Mouse (Mus musculus) olfactory bulb, adult 2 months (tissue): ENCODE measurements at regions not wholly inside any gene's neighbourhood (a gene's known extent, or its start where the extent isn't known, plus 50 kb on each side); places are given as distances from the start of the nearest gene placed in this dataset.

Source experiments
- CTCF ChIP-seq: fragments of 200-500 bp; IDR thresholded peaks from 2 replicates; pipeline ENCODE4 v1.5.1; 2012; ENCODE audit warnings: low read depth, mild to moderate bottlenecking, low read length, moderate library complexity; ENCODE audit not compliant: insufficient read depth
- POLR2A ChIP-seq: fragments of 200-500 bp; IDR thresholded peaks from 2 replicates; pipeline ENCODE4 v1.6.1; 2012; ENCODE audit warnings: mild to moderate bottlenecking, low read depth, low read length, moderate library complexity; ENCODE audit not compliant: insufficient read depth

DNA sequence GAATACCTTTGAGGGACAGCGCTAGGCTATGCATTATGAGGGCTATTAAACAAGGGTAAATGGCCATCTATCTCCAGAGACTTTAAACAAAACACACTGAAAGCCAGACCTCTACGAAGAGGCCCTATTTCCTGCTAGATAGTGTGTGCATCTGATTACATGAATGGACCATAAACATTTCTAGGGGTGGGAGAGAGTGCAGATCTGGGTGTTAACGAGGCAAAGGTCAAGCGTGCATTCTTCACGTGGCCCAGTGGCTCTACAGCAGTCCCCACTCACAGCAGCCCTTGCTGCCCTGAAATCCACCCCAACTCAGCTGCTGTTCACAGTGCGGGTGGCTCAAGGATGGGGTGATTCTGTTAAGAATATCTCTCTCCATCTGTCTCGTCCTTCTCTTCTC, 185.0 kb downstream of the Mtx2 start:
- TF ChIP-seq CTCF = no peak
- no peak for TF ChIP-seq POLR2A
